Mouse (Mus musculus) embryonic facial prominence, embryonic 14.5 days (tissue): ENCODE results near the gene Dzank1. TPM values are rescaled to one million over a fixed set of nuclear protein-coding genes. Genes with fewer than 3 reads are reported as not detected.
A peak's percentile ranks its signal among the peaks of the same experiment; 100 is the strongest.

ENCODE experiments used
- ATAC-seq: fragments of 200-750 bp; cut with Nextera tagmentation; 2 replicates; pipeline ENCODE4 v1.8.0; 2017; ENCODE audit warnings: low read depth, moderate number of reproducible peaks, moderate TSS enrichment
- DNase-seq: peaks from one replicate; pipeline ENCODE4 v3.0.0-alpha.2; 2015; ENCODE audit warnings: low spot score
- H3K27ac ChIP-seq: fragments of 300-500 bp; sonication (generic); replicated peaks from 2 replicates; pipeline ENCODE4 v1.5.1; 2014; ENCODE audit warnings: low read depth, mild to moderate bottlenecking, low read length, moderate library complexity
- H3K27me3 ChIP-seq: fragments of 300-500 bp; sonication (generic); replicated peaks from 2 replicates; pipeline ENCODE4 v1.6.1; 2014; ENCODE audit warnings: low read length; ENCODE audit not compliant: control insufficient read depth, insufficient read depth
- H3K36me3 ChIP-seq: fragments of 300-500 bp; sonication (generic); 2 replicates; pipeline ENCODE4 v1.6.1; 2014; ENCODE audit warnings: low read length, mixed read lengths; ENCODE audit not compliant: control insufficient read depth, insufficient read depth
- H3K4me1 ChIP-seq: fragments of 300-500 bp; sonication (generic); 2 replicates; pipeline ENCODE4 v1.6.1; 2014; ENCODE audit warnings: antibody characterized with exemption, low read length; ENCODE audit not compliant: control insufficient read depth, insufficient read depth
- H3K4me2 ChIP-seq: fragments of 300-500 bp; sonication (generic); 2 replicates; pipeline ENCODE4 v1.6.1; 2014; ENCODE audit warnings: low read depth, mild to moderate bottlenecking, low read length, moderate library complexity, mixed read lengths
- H3K4me3 ChIP-seq: fragments of 300-500 bp; sonication (generic); 2 replicates; pipeline ENCODE4 v1.5.1; 2014; ENCODE audit warnings: low read depth, mild to moderate bottlenecking, low read length
- H3K9ac ChIP-seq: fragments of 300-500 bp; sonication (generic); 2 replicates; pipeline ENCODE4 v1.6.1; 2014; ENCODE audit warnings: low read depth, mild to moderate bottlenecking, low read length, moderate library complexity, mixed read lengths
- H3K9me3 ChIP-seq: fragments of 300-500 bp; sonication (generic); 2 replicates; pipeline ENCODE4 v1.6.1; 2016; ENCODE audit warnings: low read length; ENCODE audit not compliant: control insufficient read depth
- WGBS: fragments of 180-500 bp; shearing (Covaris S2); extraction: QIAGEN DNeasy Blood & Tissue Kit; methylation state at CpG from one replicate; pipeline ENCODE4 v1.1.7; 2014; 5-methylcytosine and 5-hydroxymethylcytosine counted together
- polyA plus RNA-seq: library from polyadenylated mRNA; unstranded; fragments of >200 nt; fragmentation: Nextera tagmentation; extraction: Ambion mirVana; gene quantifications from 2 replicates; pipeline ENCODE4 v1.2.1, GENCODE M21; 2014

Gene Dzank1
- polyA plus RNA-seq, 1 experiment from 2014 or later, result 2.6 TPM

GRCm38 (mm10) chr2:144489342-144489741 lies 37.9 kb downstream of the Dzank1 start:
- no peak for ATAC-seq
- 82% methylated on average over 5 of the region's 5 CpGs for WGBS
- Histone ChIP-seq H3K27me3 (no peaks in the 10 kb centered on the region), H3K4me1 (peaks cover 7% of the 10 kb centered on the region), H3K36me3 (no peaks in the 10 kb centered on the region), H3K4me3 (no peak overlapping the region), H3K4me2 (no peak overlapping the region), H3K27ac (no peak overlapping the region), H3K9ac (no peak overlapping the region), H3K9me3 (no peaks in the 10 kb centered on the region)
- DNase-seq, result no peak

DNA sequence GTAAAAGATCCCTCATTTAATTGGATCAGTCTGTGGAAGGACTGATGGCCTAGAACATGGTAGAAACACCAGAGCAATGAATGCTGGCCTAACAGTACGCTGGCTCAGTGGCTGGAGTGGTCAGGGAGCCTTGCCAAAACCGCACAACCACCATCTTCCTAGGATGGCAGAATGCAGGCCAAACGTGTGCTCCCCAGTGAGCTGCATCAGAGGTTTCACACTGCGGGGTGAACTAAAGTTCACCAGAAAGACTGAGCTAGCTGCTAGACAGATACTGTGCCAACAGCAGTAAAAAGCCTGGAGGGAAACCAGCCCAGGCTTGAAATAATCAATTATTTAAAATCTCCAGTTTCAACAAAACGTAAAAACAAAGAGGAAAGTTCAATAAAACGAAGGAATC lies 39.7 kb downstream of the Dzank1 start:
- Histone ChIP-seq H3K4me2 (no peak overlapping the region), H3K4me3 (no peak overlapping the region), H3K27me3 (no peaks in the 10 kb centered on the region), H3K4me1 (peaks cover 7% of the 10 kb centered on the region), H3K27ac (no peak overlapping the region; the same call in 1 of the 2 replicates), H3K36me3 (no peaks in the 10 kb centered on the region), H3K9ac (no peak overlapping the region), H3K9me3 (no peaks in the 10 kb centered on the region)
- DNase-seq (peak; percentile 82), ATAC-seq (peak; percentile 85)
- 48% methylated on average over 6 of the region's 6 CpGs for WGBS

DNA sequence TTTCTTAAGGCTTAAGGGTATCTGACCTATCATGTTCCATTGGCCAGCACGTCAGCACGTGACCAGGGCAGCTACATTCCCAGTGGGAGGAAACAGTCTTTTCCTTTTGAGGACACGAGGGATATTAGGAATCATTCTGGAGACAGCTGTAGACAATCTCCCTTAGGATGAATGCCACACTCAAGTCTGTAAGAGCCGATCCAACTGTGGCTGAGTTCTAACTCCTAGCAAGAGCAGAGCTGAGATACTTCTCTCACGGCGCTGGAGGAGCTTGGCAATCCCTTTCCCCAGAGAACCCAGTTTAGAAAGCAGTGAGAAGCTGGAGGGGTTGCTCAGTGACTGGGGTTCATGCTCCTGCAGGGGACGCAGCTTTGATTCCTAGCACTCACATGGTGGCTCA lies 41.8 kb downstream of the Dzank1 start:
- no peak for DNase-seq
- WGBS, result 77% methylated on average over 7 of the region's 7 CpGs
- no peak overlapping the region for H3K27ac ChIP-seq
- no peaks in the 10 kb centered on the region for H3K27me3 ChIP-seq
- no peaks in the 10 kb centered on the region for H3K36me3 ChIP-seq
- H3K4me2 ChIP-seq, result no peak overlapping the region
- H3K9ac ChIP-seq, result no peak overlapping the region
- no peak overlapping the region for H3K4me3 ChIP-seq
- H3K9me3 ChIP-seq, result no peaks in the 10 kb centered on the region
- no peak for ATAC-seq
- peaks cover 7% of the 10 kb centered on the region for H3K4me1 ChIP-seq

DNA sequence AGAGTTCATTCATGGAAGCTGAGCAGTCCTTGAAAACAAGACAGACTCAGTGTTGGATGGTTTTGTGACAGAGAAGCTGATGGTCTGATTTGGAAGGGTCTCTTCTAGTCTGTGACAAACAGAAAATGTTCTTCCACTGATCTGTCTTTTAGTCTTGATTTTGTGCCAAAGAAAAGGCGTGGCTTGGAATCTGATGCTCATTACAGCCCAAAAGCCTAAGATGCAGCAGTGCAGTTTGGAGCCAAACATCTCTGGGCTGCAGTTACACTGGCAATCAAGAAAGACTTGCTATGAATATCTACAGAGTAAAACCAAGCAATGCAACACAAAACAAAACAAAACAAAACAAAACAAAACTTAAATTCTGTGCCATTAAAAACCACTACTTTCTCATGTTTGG lies 43.1 kb downstream of the Dzank1 start:
- no peak overlapping the region for H3K4me2 ChIP-seq
- WGBS, result 32% methylated on average over 1 of the region's 1 CpGs
- DNase-seq (peak; percentile 76), ATAC-seq (no peak)
- no peak overlapping the region for H3K4me3 ChIP-seq
- no peaks in the 10 kb centered on the region for H3K27me3 ChIP-seq
- peak overlapping the region; percentile 33; the same call in 1 of the 2 replicates for H3K27ac ChIP-seq
- H3K9me3 ChIP-seq, result no peaks in the 10 kb centered on the region
- no peaks in the 10 kb centered on the region for H3K36me3 ChIP-seq
- H3K9ac ChIP-seq, result no peak overlapping the region
- H3K4me1 ChIP-seq, result peaks cover 7% of the 10 kb centered on the region

DNA sequence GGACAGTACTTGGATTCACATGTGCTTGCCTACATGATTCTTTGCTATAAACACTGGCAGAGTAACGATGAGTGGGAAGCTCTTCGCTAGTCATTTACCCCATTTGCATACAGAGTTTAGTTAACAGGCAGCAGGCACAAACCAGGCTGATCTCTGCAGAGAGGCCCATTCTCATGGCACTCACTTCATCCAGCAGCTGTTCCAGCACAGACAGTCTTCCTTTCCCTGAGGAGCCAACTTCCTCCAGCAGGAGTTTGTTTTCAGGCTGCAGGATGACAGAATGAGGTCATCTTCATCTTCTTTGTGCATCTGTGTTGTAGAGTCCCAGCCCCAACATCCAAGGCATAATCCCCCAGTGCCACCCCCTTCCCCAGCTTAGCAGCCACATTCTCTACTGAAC lies 47.8 kb downstream of the Dzank1 start:
- Histone ChIP-seq H3K4me2 (no peak overlapping the region), H3K36me3 (no peaks in the 10 kb centered on the region), H3K4me1 (no peaks in the 10 kb centered on the region; the same call in 1 of the 2 replicates), H3K9me3 (no peaks in the 10 kb centered on the region), H3K4me3 (no peak overlapping the region), H3K27me3 (no peaks in the 10 kb centered on the region), H3K9ac (no peak overlapping the region), H3K27ac (no peak overlapping the region; the same call in 1 of the 2 replicates)
- WGBS, result 76% methylated on average over 2 of the region's 2 CpGs
- ATAC-seq (no peak; the same call in 1 of the 2 replicates), DNase-seq (peak; percentile 23)

DNA sequence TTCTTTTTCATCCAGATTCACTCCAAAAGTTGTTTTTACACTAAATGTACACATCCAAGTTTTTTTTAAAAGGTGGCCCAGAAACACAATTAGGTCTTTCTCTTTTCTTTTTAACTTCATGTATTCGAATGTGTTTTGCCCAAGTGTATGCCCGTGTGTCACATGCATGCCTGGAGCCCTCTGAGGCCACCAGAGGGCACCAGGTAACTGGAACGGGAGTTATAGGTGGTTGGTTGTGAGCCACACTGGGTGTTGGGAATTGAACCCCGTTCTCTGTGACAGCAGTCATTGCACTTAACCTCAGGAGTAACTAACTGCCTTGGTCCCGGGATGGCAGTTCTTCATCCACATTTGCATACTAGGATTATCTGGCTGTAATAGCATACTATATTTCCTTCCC lies 60.0 kb downstream of the Dzank1 start:
- H3K4me1 ChIP-seq, result no peaks in the 10 kb centered on the region
- no peak for DNase-seq
- no peak for ATAC-seq
- no peaks in the 10 kb centered on the region for H3K9me3 ChIP-seq
- H3K4me3 ChIP-seq, result no peak overlapping the region
- H3K9ac ChIP-seq, result no peak overlapping the region
- H3K4me2 ChIP-seq, result no peak overlapping the region
- 57% methylated on average over 5 of the region's 5 CpGs for WGBS
- H3K27ac ChIP-seq, result no peak overlapping the region
- no peaks in the 10 kb centered on the region for H3K27me3 ChIP-seq
- no peaks in the 10 kb centered on the region for H3K36me3 ChIP-seq

GRCm38 (mm10) chr2:144465876-144466575 lies 61.2 kb downstream of the Dzank1 start:
- H3K4me1 ChIP-seq, result no peaks in the 10 kb centered on the region
- H3K9ac ChIP-seq, result no peak overlapping the region
- WGBS, result 86% methylated on average over 14 of the region's 14 CpGs
- H3K27me3 ChIP-seq, result no peaks in the 10 kb centered on the region
- H3K4me2 ChIP-seq, result no peak overlapping the region
- no peak for DNase-seq
- no peak overlapping the region for H3K27ac ChIP-seq
- no peaks in the 10 kb centered on the region for H3K9me3 ChIP-seq
- H3K4me3 ChIP-seq, result no peak overlapping the region
- no peak for ATAC-seq
- no peaks in the 10 kb centered on the region for H3K36me3 ChIP-seq

DNA sequence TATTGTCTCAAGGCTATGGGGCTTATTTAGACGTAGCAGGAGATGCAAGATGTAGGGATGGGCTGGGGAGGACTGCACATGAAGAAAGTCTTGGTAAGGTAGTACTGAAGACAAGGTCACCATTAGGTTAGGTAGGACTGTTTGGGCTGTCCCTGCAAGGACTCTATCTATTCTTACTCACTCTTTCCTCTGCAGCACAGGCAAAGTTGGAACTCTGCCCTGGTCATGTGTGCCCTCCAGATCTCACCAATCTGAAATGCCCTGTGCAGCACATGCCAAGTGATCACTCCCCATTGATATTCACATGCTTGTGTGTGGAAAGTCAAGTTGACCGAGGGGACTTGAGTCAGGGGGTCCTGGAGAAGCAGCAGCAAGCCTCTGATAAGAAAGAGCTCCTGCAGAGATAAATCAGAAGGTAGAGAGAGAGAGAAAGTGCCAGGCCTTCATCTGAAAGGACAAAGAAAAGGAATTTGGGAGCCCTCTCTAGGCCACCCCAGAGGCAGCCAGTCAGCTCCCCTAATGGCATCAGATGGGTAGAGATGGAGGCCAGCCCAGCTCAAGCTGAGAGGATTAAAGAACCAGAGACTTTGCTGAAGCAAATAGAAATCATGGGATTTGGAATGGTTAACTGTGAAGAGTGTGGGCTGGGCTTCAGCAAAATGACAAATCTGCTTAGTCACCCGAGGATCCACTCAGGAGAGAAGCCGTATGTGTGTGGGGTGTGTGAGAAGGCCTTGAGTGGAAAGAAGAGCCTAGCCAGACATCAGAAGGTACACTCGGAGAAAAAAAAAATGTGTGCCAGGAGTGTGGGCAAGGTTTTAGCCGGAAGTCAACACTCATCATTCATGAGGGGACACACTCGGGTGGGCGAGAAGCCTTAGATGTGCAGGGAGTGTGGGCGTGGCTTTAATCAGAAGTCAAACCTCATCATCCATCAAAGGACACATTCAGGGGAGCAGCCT lies 62.1 kb downstream of the Dzank1 start:
- WGBS, result 71% methylated on average over 9 of the region's 9 CpGs
- ATAC-seq (no peak), DNase-seq (no peak)
- Histone ChIP-seq H3K4me2 (no peak overlapping the region), H3K4me1 (no peaks in the 10 kb centered on the region), H3K36me3 (no peaks in the 10 kb centered on the region), H3K9me3 (no peaks in the 10 kb centered on the region), H3K4me3 (no peak overlapping the region), H3K27me3 (no peaks in the 10 kb centered on the region), H3K27ac (no peak overlapping the region), H3K9ac (no peak overlapping the region)
